Mouse (Mus musculus): ENCODE data around the gene Larp1.

Larp1 gene

GRCm38 (mm10) chr11:58009051-58009515 is at the start of gene Larp1:
TSS of gene Larp1 (plus strand) at chr11:58009064.
- in situ Hi-C loops (cut with MboI, MseI), result loop anchor here in 1 of 2 experiments (10.0 kb wide), 1 partner anchor 54 kb away; no protein-coding TSS in a partner anchor

GRCm38 (mm10) chr11:57959924-57960323 is 48.9 kb upstream of the Larp1 start:
- in situ Hi-C loops (cut with MboI, MseI), result loop anchor here (5.0 to 25.0 kb wide), 5 partner anchors 42 to 352 kb away; partner anchors contain the start of genes Zfp692 (in 2 of the 2) and Larp1 (in 1 of the 2)

- in situ Hi-C loops (cut with MboI, MseI), result loop anchor here (5.0 to 25.0 kb wide), 3 partner anchors 40 to 350 kb away; partner anchors contain the start of gene Zfp692 (in 2 of the 2)
Measured at GRCm38 (mm10) chr11:57962382-57963285, 46.2 kb upstream of the Larp1 start.

- in situ Hi-C loops (cut with MboI, MseI), result loop anchor here (5.0 to 25.0 kb wide), 3 partner anchors 39 to 349 kb away; partner anchors contain the start of gene Zfp692 (in 2 of the 2)
Measured at GRCm38 (mm10) chr11:57963291-57963870, 45.5 kb upstream of the Larp1 start.

GRCm38 (mm10) chr11:57966630-57967029 is 42.2 kb upstream of the Larp1 start:
- in situ Hi-C loops (cut with MboI, MseI), result loop anchor here in 1 of 2 experiments (25.0 kb wide), 1 partner anchor 346 kb away; the partner anchor contains the start of gene Zfp692

GRCm38 (mm10) chr11:57968301-57968700 is 40.6 kb upstream of the Larp1 start:
- in situ Hi-C loops (cut with MboI, MseI), result loop anchor here in 1 of 2 experiments (25.0 kb wide), 1 partner anchor 344 kb away; the partner anchor contains the start of gene Zfp692

- in situ Hi-C loops (cut with MboI, MseI), result loop anchor here in 1 of 2 experiments (25.0 kb wide), 1 partner anchor 342 kb away; the partner anchor contains the start of gene Zfp692
Measured at GRCm38 (mm10) chr11:57970541-57970940, 38.3 kb upstream of the Larp1 start.

GRCm38 (mm10) chr11:57973001-57973912 is 35.6 kb upstream of the Larp1 start:
- in situ Hi-C loops (cut with MboI, MseI), result loop anchor here in 1 of 2 experiments (25.0 kb wide), 1 partner anchor 339 kb away; the partner anchor contains the start of gene Zfp692

GRCm38 (mm10) chr11:57973913-57974234 is 35.0 kb upstream of the Larp1 start:
- in situ Hi-C loops (cut with MboI, MseI), result loop anchor here in 1 of 2 experiments (25.0 kb wide), 1 partner anchor 338 kb away; the partner anchor contains the start of gene Zfp692

GRCm38 (mm10) chr11:57975876-57976275 is 33.0 kb upstream of the Larp1 start:
- in situ Hi-C loops (cut with MboI, MseI), result no loop called here

GRCm38 (mm10) chr11:57977681-57978080 is 31.2 kb upstream of the Larp1 start:
- in situ Hi-C loops (cut with MboI, MseI), result no loop called here

GRCm38 (mm10) chr11:57979621-57980020 is 29.2 kb upstream of the Larp1 start:
- in situ Hi-C loops (cut with MboI, MseI), result no loop called here

GRCm38 (mm10) chr11:57981083-57981809 is 27.6 kb upstream of the Larp1 start:
- in situ Hi-C loops (cut with MboI, MseI), result no loop called here

GRCm38 (mm10) chr11:57983480-57984342 is 25.2 kb upstream of the Larp1 start:
- in situ Hi-C loops (cut with MboI, MseI), result no loop called here

- in situ Hi-C loops (cut with MboI, MseI), result no loop called here
Measured at GRCm38 (mm10) chr11:57984343-57984666, 24.6 kb upstream of the Larp1 start.

GRCm38 (mm10) chr11:57985485-57985884 is 23.4 kb upstream of the Larp1 start:
- in situ Hi-C loops (cut with MboI, MseI), result no loop called here

- in situ Hi-C loops (cut with MboI, MseI), result no loop called here
Measured at GRCm38 (mm10) chr11:57986053-57986452, 22.8 kb upstream of the Larp1 start.

GRCm38 (mm10) chr11:57986456-57986855 is 22.4 kb upstream of the Larp1 start:
- in situ Hi-C loops (cut with MboI, MseI), result no loop called here

GRCm38 (mm10) chr11:57986861-57987260 is 22.0 kb upstream of the Larp1 start:
- in situ Hi-C loops (cut with MboI, MseI), result no loop called here

All from T-helper 17 cell (primary cell).